Mouse (Mus musculus): Measurements from ENCODE around the gene Foxo4.

The Foxo4 gene

DNA sequence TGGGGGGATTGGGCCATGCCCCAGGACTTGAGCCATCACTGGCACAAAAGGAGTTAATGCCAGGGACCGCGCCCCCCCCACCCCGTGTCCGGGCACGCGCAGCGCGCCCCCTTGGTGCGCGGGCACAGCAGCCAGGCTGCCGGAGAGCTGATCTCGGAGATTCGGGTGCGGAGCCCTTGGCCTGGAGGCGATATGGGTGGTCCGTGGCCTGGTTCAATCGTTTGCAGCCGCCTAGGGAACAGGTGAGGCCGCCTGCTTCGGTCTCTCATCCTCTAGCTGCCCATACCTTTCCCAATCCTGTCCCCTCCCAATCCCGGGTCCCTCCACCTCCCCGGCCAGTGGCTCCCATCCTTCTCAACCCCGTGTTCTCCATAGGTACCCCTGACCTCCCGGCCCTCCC lies 44.7 kb downstream of the Foxo4 start, which contains the start of gene Nlgn3:
TSS of gene Nlgn3 (plus strand) at position 114 of the 400 bp plus-strand sequence.
- peak; percentile 75 for DNase-seq

DNA sequence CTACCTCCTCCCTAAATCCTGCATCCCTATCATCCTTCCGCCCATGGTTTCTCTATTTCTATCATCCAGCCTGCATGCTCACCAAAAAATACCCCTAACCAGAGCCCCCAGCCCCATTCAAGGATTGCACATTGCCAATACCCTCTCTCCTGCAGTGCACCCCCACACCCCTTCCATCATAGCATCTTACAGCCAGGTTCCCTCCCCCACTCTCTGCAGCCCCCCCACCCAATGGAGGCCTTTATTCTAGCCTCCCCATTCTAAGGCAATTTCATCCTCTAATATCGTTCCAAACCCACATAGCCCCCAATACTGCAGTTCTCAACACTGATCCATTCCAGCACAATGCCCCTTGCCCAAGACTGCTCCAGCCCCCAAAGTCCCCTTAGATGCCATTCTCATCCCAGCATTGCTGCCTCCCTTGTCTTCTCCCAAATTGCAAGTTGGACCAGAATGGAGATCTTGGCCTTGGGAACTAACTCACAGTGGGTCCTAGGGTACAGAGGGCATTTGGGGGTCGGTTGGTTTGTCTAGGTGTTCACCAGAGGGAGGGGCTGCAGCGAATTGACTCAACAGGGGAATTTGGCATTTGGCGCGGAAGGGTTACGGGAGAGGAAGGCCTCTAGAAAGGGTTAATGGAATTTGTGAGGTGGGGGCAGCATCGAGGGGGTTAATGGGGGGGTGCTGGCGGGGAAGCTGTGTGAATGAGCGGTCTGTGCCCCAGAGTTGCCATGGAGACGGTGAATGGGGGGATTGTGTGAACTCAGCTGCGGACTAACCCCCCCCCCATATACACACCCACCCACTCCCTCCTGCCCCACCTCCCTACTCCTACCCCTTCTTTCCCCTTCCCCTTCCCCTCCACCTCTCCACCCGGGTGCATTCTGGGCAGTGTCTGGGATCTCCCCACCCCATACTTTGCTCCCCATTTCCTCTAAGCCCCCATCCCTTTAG lies 45.4 kb downstream of the Foxo4 start:
- peak; percentile 44 for DNase-seq

DNA sequence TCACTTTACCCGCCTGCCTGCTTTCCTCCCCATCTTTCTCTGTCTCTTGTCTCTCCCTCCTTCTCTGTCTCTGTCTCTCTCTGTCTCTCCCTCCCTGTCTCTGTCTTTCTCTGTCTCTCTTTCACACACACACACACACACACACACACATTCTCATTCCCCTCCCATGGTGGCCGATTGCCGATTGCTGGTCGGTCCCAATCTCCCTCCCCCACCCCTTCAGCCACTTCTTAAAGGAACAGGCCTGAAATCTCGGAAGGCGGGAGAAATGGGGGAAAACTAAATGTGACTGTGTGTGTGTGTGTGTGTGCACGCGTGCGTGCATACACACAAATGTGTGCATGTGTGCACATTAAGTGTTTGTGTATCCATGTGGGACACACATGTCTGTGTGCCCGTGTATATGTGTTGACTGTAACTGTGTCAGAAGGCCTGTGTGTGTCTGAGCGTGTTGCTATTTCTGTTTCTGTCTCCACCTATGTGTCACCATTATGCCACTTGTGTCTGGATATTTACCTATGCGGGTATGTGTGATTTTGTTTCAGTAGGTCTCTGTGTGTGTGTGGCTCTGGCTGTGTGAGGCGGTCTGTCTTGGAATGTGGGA lies 46.2 kb downstream of the Foxo4 start:
- no peak for DNase-seq

DNA sequence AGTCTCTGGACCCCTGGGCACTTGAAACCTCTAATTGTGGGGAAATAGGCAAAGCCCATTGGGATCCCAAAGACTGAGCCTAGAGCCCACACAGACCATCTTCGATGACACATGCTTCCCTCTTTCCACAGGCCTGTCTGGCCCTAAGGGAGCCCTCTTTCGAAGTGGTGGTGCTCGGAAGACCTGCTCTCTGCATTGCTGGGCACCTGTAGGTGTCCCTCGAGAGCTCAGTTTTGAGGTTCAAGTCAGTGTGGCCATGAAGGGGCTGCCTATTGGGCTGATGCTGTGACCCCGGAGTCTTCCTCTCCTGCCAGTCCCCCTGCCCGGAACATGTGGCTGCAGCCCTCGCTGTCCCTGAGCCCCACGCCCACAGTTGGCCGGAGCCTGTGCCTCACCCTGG lies 47.3 kb downstream of the Foxo4 start:
- no peak for DNase-seq

DNA sequence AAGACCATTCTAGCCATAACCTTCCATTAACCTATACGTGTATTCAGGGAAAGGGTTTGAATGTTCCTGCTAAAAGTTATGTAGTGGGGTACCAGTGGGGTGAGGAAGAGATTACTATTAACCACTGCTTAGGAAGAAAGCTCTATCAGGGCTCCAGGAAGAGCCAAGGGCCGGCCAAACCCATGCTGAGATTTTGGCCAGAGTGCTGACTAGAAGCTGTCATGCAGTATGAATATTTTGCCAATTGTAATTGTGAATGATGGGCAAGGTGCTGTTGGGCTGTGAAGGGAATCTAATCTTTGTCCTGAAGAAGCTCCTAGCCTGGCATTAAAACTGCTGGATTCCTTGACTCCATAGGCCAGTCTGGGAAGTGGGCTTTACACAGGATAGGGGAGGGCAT lies 50.3 kb downstream of the Foxo4 start:
- DNase-seq: no peak

DNA sequence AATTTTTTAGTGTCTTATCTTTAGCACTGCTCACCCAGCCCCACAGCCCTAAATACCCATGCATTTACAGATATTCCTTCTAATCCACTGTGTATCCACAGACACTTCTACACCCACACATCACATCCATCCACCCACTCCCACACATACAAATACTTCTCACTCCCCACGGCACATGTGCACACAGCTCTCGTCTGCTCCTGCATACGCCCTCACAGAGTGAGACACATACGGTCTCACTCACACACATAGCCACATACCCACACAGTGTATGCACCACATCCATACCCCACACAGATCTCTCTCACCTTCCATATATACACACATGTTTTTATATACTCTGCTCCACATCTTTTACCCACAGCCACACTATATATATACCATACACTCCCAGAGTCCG lies 55.0 kb downstream of the Foxo4 start:
- no peak for DNase-seq

All from right cerebral cortex, postnatal 4 days (tissue).